Mouse (Mus musculus): Measurements from ENCODE around the gene Capn1. TPM values are rescaled to one million over a fixed set of nuclear protein-coding genes. Genes with fewer than 3 reads are reported as not detected.

Gene Capn1
- polyA plus RNA-seq, 1 experiment from 2014 or later: 2.4 TPM

DNA sequence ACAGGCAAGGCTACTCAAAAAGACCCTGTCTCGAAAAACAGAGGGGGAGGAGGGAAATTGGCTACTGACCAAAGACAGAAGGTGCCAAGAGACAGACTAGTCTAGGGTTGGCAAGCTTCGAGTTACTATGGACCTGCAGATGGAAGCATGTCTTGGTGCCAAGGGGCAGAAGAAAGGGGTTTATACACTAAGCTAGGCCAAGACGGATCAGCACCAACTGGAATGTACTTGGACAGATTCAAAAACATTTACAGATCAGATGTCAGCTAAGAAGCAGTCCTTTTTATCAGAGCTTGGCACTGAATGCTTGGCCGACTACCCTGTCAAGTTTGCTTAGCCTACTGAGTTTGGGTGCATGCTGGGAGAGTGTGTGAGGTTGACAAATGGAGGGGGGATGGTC lies 40.0 kb downstream of the Capn1 start:
- H3K9me3 ChIP-seq (replicated peaks): no peaks in the 10 kb centered on the region
- no peak overlapping the region for H3K4me3 ChIP-seq
- 93% methylated on average over 4 of the region's 4 CpGs for WGBS
- H3K4me1 ChIP-seq: 0 out of 2 replicates have a peak, but pooled peaks cover 6% of the 10 kb centered on the region
- H3K27ac ChIP-seq: no peak overlapping the region
- H3K27me3 ChIP-seq (ENCODE audit: low read depth, poor library complexity, severe bottlenecking): no peaks in the 10 kb centered on the region
- H3K36me3 ChIP-seq: no peaks in the 10 kb centered on the region
- DNase-seq (ENCODE audit: low spot score): no peak

DNA sequence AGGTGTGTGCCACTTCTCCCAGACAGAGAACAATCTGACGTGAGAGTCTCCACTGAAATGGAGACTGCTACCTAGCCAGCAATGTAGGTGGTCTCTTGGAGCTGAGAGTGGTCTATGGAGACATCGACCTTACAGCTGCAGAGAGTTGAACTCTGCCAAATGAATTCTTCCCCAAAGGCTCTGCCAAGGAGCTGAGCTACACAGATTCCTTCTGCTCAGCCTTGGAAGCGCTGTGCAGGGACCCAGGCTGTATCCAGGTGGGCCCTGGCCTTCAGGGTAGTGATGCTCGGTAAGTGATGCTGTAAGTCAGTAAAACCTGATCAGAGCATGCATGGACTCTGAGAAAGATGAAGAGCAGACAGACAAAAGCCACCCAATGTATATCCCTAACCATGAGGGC lies 40.6 kb downstream of the Capn1 start:
- Histone ChIP-seq H3K27me3 (ENCODE audit: low read depth, poor library complexity, severe bottlenecking) (no peaks in the 10 kb centered on the region), H3K36me3 (no peaks in the 10 kb centered on the region), H3K27ac (no peak overlapping the region), H3K9me3 (replicated peaks) (no peaks in the 10 kb centered on the region), H3K4me3 (no peak overlapping the region), H3K4me1 (0 out of 2 replicates have a peak, but pooled peaks cover 6% of the 10 kb centered on the region)
- no peak for DNase-seq (ENCODE audit: low spot score)
- WGBS: 80% methylated on average over 4 of the region's 4 CpGs

DNA sequence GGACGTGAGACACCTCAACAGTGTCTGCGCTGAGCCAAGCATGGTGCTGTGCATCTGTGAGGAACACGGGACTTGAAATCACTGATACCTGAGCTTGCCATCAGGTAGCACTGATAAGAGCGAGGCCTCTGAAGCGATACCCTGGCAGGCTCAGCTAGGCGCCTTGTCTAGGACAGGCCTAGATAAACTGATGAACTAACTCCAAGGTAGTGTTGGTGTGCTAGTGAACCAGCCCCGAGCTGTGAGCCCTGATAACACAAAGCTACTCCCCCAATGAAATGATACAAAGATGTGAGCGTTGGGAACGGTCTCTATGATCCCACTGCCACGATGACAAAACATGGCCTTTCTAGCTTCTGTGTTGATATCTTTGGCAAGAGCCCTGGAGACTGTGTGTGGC lies 48.0 kb downstream of the Capn1 start:
- WGBS: 89% methylated on average over 10 of the region's 10 CpGs
- H3K36me3 ChIP-seq: no peaks in the 10 kb centered on the region
- DNase-seq (ENCODE audit: low spot score): no peak

DNA sequence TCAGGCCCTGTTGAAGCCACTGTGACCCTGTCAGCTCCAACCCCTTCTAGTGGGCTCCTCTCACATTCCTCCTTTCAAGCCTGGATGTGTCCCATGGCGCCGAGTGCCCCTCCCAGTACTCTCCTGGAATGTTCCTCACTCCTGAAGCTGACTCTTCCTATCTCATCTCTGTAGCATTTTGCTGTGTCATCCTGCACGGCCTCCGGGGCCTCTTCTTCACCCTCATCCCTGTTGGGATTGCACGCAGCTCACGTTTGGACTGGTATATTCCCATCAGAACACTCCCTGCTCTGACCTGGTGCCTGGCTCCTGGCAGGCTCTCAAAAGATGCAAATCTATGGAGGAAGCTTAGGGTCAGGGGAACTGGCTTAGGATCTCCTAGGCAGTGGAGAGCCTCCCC lies 48.9 kb downstream of the Capn1 start:
- Histone ChIP-seq H3K27ac (no peak overlapping the region), H3K4me3 (no peak overlapping the region), H3K36me3 (no peaks in the 10 kb centered on the region), H3K9me3 (replicated peaks) (no peaks in the 10 kb centered on the region), H3K27me3 (ENCODE audit: low read depth, poor library complexity, severe bottlenecking) (no peaks in the 10 kb centered on the region), H3K4me1 (peaks cover 22% of the 10 kb centered on the region)
- no peak for DNase-seq (ENCODE audit: low spot score)
- WGBS: 70% methylated on average over 6 of the region's 6 CpGs

More for the DNA sequence above, 48.0 kb downstream of the Capn1 start:
- Histone ChIP-seq H3K27me3 (ENCODE audit: low read depth, poor library complexity, severe bottlenecking) (no peaks in the 10 kb centered on the region), H3K27ac (no peak overlapping the region), H3K9me3 (replicated peaks) (no peaks in the 10 kb centered on the region), H3K4me3 (no peak overlapping the region), H3K4me1 (peaks cover 17% of the 10 kb centered on the region)

DNA sequence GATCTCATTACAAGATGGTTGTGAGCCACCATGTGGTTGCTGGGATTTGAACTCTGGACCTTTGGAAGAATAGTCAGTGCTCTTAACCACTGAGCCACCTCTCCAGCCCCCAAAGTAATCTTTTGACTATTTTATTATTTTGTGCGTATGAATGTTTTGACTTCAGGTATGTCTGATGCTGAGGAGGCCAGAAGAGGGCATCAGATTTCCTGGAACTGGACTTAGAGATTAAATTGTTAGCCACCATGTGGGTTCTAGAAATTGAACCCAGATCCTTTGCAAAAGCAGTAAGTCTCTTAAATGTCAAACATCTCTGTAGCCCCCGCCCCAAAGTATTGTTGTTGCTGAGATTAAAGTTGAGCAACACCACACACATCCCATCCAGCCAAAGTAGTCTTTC lies 49.8 kb downstream of the Capn1 start:
- H3K9me3 ChIP-seq (replicated peaks): no peaks in the 10 kb centered on the region
- WGBS: 92% methylated on average over 2 of the region's 2 CpGs

DNA sequence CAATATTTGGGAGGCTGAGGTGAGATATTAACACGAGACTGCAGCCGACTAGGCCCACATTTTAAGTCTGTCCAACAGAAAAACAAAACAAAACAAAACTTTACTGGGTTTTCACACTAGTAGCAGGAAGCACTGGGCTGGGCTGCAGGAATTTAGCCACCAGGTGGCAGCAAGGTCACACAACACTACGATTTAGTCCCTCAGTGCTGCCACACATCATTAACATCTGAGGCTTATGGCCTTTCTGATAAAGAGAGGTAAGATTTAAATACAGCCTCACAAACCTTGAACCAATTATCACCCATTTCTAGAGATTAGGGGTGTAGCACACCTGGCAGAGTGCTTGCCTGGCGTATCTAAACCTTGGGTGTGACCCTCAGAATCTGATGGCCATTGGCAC lies 50.4 kb downstream of the Capn1 start:
- no peaks in the 10 kb centered on the region for H3K27me3 ChIP-seq (ENCODE audit: low read depth, poor library complexity, severe bottlenecking)
- no peak overlapping the region for H3K27ac ChIP-seq
- H3K36me3 ChIP-seq: peaks cover 15% of the 10 kb centered on the region
- peak overlapping the region; percentile 71; the same call in 1 of the 2 replicates for H3K4me3 ChIP-seq
- H3K9me3 ChIP-seq (replicated peaks): no peaks in the 10 kb centered on the region
- peaks cover 30% of the 10 kb centered on the region for H3K4me1 ChIP-seq
- WGBS: 6% methylated on average over 4 of the region's 4 CpGs
- peak; percentile 85 for DNase-seq (ENCODE audit: low spot score)

More for the DNA sequence above, 49.8 kb downstream of the Capn1 start:
- H3K27ac ChIP-seq: no peak overlapping the region
- no peaks in the 10 kb centered on the region for H3K27me3 ChIP-seq (ENCODE audit: low read depth, poor library complexity, severe bottlenecking)
- H3K4me1 ChIP-seq: peaks cover 30% of the 10 kb centered on the region
- H3K36me3 ChIP-seq: peaks cover 9% of the 10 kb centered on the region
- no peak for DNase-seq (ENCODE audit: low spot score)
- no peak overlapping the region for H3K4me3 ChIP-seq

DNA sequence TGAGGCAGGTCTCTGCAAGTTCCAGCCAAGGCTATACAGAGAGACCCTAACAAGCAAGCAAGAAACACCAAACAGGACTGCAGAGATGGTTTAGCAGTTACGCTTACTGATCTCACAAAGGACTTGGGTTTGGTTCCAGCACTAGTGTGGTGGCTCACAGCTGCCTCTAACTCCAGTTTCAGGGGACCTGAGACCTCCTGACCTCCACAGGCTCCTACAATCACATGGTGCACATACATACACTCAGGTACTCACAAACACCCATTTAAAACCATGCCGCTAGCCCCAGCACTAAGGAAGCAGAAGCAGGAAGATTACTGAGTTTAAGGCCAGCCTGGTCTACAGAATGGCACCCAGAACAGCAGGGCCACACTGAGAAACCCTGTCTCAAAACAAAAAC lies 50.9 kb downstream of the Capn1 start:
- WGBS: 85% methylated on average over 2 of the region's 2 CpGs
- H3K4me1 ChIP-seq: peaks cover 30% of the 10 kb centered on the region
- H3K27ac ChIP-seq: peak overlapping the region; percentile 89

DNA sequence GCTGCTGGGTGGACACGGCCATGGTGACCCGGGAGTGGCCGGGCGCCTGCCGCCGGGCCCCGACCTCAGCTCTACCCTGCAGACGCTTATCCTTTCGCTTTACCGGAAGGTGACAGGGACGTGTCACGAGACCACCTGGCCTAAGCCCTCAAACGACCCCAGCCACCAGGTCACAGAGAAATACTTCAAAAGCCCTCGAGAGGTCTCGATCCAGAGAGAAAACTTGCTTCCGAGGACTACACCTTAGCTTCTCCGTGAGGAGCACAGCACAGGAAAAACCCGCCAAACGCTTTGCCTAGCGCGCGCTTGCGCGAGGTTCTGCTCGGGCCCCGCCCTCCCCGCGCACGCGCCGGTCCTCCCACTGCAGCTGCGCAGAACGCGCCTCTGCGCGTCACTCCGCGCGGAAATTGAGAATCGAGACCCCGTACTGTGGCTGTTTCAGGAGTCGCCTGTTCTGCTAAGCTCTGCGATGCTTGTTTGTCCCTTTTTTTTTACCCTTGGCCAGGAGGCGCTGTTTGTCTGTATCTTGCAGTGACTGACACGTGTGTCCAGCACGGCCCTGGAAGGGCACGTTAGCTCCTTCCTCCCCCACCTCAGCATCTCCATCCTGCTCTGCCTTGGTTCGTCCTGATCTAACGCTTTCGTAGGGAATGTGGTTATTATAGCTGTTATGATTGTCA lies 51.7 kb downstream of the Capn1 start, which contains the start of gene Pola2:
Gene Pola2, minus strand, starts transcription at position 320 of the 680 bp plus-strand sequence.
- Histone ChIP-seq H3K4me1 (peaks cover 30% of the 10 kb centered on the region), H3K27ac (peak within 1 kb of the TSS; percentile 89), H3K9me3 (replicated peaks) (no peaks in the 10 kb centered on the region), H3K36me3 (peaks cover 28% of the 10 kb centered on the region), H3K4me3 (peak within 1 kb of the TSS; percentile 71), H3K27me3 (ENCODE audit: low read depth, poor library complexity, severe bottlenecking) (no peaks in the 10 kb centered on the region)
- under 1% methylated on average over 50 of the region's 50 CpGs for WGBS
- peak; percentile 89 for DNase-seq (ENCODE audit: low spot score)

More for the DNA sequence above, 50.9 kb downstream of the Capn1 start:
- DNase-seq (ENCODE audit: low spot score): no peak
- H3K9me3 ChIP-seq (replicated peaks): no peaks in the 10 kb centered on the region
- H3K36me3 ChIP-seq: peaks cover 20% of the 10 kb centered on the region
- H3K4me3 ChIP-seq: peak overlapping the region; percentile 71
- no peaks in the 10 kb centered on the region for H3K27me3 ChIP-seq (ENCODE audit: low read depth, poor library complexity, severe bottlenecking)

DNA sequence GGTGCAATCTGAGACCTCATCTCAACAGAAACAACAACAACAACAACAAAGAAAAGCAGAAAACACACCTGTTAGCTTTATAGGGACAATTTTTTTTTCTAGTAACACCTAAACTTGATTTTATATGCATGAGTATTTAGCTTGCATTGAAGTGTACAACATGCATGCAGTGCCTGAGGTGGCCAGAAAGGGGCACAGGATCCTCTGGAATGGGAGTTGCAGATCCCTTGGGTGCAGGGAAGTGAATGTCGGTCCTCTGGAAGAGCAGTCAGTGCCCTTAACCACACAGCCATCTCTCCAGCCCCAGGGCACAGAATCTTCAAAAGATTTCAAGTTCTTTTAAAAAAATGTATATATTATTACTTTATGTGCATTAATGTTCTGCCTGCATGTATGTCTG lies 53.0 kb downstream of the Capn1 start:
- Histone ChIP-seq H3K9me3 (replicated peaks) (no peaks in the 10 kb centered on the region), H3K27ac (no peak overlapping the region), H3K27me3 (ENCODE audit: low read depth, poor library complexity, severe bottlenecking) (no peaks in the 10 kb centered on the region), H3K4me3 (peak overlapping the region; percentile 71), H3K36me3 (peaks cover 41% of the 10 kb centered on the region), H3K4me1 (peaks cover 30% of the 10 kb centered on the region)
- DNase-seq (ENCODE audit: low spot score): no peak
- WGBS: 57% methylated on average over 1 of the region's 1 CpGs

DNA sequence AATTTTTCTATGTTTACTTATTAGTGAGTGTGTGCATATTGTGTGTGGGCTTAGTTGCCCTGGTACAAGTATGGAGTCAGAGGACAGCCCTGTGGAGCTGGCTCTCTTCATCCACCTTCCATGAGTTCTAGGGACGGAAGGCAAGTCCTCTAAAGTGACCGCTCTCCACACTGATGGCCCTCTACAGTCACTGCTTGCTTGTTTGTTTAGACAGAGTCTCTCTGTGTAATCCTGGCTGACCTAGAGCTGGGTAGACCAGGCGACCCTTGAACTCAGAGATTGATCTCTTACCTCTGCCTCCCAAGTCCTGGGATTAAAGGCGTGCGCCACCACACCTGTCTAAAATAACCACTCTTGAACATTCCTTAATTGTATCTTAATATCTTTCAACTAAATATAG lies 58.3 kb downstream of the Capn1 start:
- peaks cover 91% of the 10 kb centered on the region for H3K36me3 ChIP-seq
- WGBS: 87% methylated on average over 5 of the region's 5 CpGs

DNA sequence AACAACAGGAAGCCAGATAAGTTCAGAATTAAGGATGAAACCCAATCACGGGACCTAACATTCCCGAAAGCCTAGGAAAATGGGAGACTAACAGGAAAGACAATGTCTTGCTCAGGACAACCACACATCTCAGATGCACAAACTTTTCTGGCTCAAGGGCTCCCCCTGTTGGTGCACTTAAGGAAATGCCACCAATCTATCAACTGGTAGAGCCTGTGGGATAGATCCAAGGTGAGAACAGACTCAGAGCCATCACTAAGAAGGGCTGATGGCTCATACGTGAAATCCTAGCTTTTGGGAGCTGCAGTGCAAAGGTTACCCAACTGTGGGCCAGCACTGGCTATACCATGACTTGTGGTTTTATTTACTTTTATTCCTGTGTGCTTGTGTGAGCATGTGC lies 59.0 kb downstream of the Capn1 start:
- WGBS: 46% methylated on average over 3 of the region's 3 CpGs
- Histone ChIP-seq H3K9me3 (replicated peaks) (no peaks in the 10 kb centered on the region), H3K36me3 (peaks cover 97% of the 10 kb centered on the region), H3K4me3 (no peak overlapping the region), H3K27me3 (ENCODE audit: low read depth, poor library complexity, severe bottlenecking) (no peaks in the 10 kb centered on the region), H3K4me1 (peaks cover 23% of the 10 kb centered on the region), H3K27ac (no peak overlapping the region)
- peak; percentile 85 for DNase-seq (ENCODE audit: low spot score)

More for the DNA sequence above, 58.3 kb downstream of the Capn1 start:
- Histone ChIP-seq H3K4me1 (peaks cover 19% of the 10 kb centered on the region), H3K27me3 (ENCODE audit: low read depth, poor library complexity, severe bottlenecking) (no peaks in the 10 kb centered on the region), H3K4me3 (no peak overlapping the region), H3K27ac (no peak overlapping the region), H3K9me3 (replicated peaks) (no peaks in the 10 kb centered on the region)
- DNase-seq (ENCODE audit: low spot score): no peak

DNA sequence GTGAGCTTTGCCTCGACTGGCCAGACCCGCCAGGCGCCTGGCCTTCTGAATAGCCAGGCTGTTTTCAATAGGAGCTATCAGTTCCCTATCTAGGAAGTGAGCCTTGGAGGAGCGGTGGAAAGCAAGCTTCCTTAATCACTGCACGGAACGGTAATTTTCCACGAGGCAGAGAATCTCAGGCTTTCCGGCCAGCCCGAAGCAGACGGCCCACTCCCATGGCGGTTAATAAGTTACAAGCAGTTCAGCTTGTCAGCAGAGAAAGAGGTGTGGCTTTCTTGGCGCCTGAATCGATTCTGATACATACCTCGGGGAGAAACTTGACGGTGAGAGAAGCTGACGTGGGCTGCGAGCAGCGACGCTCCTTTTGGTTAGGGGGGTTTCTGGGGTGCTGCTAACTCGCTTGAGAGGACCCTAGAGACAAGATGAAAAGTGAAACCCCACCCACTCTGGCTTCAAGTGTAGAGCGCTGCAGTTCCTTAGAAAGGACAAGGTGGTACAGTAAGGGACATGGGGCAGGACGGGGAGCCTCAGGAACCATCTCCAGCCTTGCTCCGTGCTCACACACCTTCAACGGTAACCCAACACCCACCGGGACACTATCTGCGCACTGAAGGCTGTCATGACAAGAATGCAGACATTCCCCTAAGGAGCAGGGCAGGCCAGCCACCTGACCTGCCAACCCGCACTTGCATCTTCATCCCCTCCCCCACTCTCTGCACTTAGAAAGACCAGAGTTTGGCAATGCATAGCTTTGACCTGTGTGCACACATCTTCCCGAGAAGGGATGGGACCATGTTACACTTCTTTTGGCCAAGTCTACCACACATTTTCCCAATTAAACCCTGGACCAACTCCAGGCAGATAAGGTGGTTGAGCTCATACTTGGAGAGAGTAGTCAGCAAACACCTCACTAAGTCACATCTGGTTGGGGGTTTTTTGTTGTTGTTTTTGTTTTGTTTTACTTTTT lies 59.7 kb downstream of the Capn1 start:
- Histone ChIP-seq H3K4me3 (no peak overlapping the region), H3K9me3 (replicated peaks) (no peaks in the 10 kb centered on the region), H3K4me1 (peaks cover 18% of the 10 kb centered on the region), H3K27ac (no peak overlapping the region), H3K27me3 (ENCODE audit: low read depth, poor library complexity, severe bottlenecking) (no peaks in the 10 kb centered on the region), H3K36me3 (peaks cover 97% of the 10 kb centered on the region)
- 87% methylated on average over 28 of the region's 28 CpGs for WGBS
- no peak for DNase-seq (ENCODE audit: low spot score)

DNA sequence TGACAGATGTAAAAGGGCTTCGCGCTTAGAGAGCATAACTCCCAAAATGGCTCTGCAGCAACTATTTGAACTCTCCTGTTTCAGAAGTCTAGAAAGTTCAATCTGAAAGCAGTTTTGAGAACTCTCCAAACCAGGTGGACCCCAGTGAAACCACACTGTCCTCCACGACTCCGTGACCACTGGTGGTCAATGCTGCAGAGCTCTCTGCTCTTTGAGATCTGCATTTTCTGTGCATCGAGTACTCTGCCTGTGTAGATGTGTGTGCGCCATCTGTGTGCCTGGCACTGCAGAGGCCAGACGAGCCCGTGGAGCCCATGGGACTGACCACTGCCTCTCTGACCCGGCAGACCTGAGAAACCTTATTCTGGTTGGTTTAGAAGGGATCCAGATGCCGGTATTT lies 60.8 kb downstream of the Capn1 start:
- no peaks in the 10 kb centered on the region for H3K27me3 ChIP-seq (ENCODE audit: low read depth, poor library complexity, severe bottlenecking)
- peaks cover 18% of the 10 kb centered on the region for H3K4me1 ChIP-seq
- no peak for DNase-seq (ENCODE audit: low spot score)
- no peaks in the 10 kb centered on the region for H3K9me3 ChIP-seq (replicated peaks)
- H3K27ac ChIP-seq: no peak overlapping the region
- H3K4me3 ChIP-seq: no peak overlapping the region
- 92% methylated on average over 10 of the region's 10 CpGs for WGBS
- peaks cover 97% of the 10 kb centered on the region for H3K36me3 ChIP-seq

Data from limb, embryonic 10.5 days (tissue).